Mouse (Mus musculus): Measurements from ENCODE around the gene Slc35a3. TPM values are rescaled to one million over a fixed set of nuclear protein-coding genes. Genes with fewer than 3 reads are reported as not detected.
"Not testable (repeated sequence)": the region's sequence is repeated elsewhere in the genome, so short reads cannot be mapped to it uniquely, and the experiment has no call there.

Slc35a3 gene
- total RNA-seq, 2 experiments from 2014 or later, result 16.4 to 16.9 TPM

- DNase-seq, result no peak
Observed at GRCm38 (mm10) chr3:116698786-116699185, 13.8 kb downstream of the Slc35a3 start.

DNA sequence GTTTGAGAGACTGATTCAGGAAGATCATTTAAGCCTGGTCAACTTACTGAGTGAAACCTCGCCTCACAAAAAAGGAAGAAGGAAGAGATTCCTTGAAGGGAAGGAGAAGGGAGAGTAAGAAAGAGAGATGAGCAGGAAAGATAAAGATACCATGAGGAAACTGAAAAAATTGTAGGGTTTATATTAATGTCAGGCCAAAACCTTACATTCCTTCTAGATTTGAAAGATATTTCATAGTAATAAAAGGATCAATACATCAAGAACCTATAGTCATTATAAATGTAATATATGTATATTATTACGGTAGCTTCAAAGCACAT, 17.0 kb downstream of the Slc35a3 start:
- no peak for DNase-seq

DNA sequence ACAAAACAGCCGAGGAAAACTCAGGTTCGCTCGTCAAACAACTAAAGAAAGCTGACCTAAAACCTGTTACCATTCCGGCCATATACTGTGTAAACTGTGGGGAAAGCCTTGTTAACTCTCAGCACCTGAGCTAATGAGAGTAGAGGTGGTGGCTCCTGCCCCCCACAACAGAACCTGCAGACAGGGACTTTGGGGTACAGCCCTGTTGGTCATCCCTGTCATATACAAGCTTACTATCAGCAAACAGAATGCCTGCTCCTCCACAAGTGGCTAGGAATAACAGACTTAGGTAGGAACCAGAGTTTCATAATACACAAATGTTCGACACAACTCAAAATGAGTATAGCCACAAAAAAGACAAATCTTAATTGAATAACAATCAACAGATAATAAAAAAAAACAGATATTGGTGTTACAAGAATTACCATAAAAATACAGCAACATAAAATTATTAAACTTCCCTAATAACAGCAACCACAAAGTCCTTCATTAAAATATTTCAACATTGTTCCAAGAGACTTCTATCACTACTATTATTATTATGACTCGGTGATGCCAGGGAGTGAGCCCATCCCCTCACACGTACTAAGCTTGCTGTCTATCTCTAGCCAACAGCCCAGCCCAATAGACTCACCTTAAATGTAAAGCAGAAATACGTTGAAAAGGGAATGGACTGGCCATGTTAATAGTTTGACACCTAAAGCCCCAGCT, 17.5 kb downstream of the Slc35a3 start:
- DNase-seq, result no peak

DNA sequence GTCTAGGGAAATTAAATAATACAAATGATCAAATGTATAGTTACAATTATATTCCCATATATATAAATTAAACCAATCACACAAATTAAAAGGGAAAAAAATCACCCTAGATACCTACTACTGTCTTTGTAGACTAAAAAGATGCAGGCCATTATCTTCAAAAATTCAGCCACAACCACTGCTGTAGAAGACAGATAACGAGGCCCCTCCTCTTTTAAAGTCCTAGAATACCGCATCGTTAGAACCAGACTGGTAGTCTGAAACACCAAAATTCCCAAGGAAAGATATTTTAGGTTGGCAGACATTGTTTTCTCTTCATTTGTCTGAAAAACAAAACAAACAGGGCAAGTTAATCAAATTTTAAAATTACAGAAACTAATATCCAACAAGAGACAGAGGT, 18.3 kb downstream of the Slc35a3 start:
- no peak for DNase-seq

GRCm38 (mm10) chr3:116681160-116681559, 31.5 kb downstream of the Slc35a3 start, which contains the start of gene Gm43191:
Gene Gm43191 (minus strand): TSS chr3:116681260.
- no peak for DNase-seq

DNA sequence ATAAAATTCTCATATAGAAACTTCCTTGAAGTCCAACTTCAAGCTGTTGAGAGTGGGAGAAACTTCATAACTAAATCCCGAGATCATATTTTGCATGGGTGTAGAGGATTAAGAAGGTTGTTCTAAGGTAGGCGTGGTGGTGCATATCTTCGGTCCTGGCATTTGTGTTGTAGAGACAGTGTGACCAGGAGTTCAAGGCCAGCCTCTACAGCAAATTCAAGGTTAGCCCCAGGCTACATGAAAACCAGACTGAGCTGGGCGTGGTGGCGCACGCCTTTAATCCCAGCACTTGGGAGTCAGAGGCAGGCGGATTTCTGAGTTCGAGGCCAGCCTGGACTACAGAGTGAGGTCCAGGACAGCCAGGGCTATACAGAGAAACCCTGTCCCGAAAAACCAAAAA, 48.4 kb downstream of the Slc35a3 start:
- DNase-seq, result not testable (repeated sequence)

- peak; percentile 99 for DNase-seq
Observed at GRCm38 (mm10) chr3:116662463-116662863, 50.2 kb downstream of the Slc35a3 start, which contains the start of gene Mfsd14a. Gene Mfsd14a (minus strand): TSS chr3:116662677.

GRCm38 (mm10) chr3:116661870-116662414, 50.7 kb downstream of the Slc35a3 start:
- DNase-seq, result peak; percentile 37 to 44

DNA sequence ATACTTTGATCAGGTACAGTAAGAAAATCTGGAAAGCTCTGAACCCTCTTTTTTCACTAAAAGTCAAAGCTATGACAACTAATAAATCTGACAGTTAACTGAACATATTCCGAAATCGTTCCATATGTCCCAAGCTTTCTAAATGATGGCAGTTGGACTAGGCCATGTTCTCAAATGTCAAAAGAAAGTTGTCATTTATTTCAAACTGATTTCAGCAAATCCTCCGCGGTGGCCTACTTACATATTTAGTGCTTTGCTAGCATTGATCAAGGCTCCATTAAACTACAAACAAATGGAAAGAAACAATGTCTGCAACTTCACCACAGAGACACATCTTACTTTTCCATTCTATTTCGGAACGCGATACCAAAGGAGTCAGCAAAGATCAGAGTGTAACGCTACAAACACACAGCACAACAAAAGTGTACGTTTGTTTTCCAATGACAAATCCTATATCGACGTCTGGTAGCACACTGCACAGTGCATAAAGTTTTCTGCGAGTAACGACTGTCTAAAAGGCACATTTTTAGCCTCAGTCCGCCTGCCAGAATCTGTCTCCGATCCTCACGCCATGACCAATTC, 51.3 kb downstream of the Slc35a3 start:
- DNase-seq, result no peak

DNA sequence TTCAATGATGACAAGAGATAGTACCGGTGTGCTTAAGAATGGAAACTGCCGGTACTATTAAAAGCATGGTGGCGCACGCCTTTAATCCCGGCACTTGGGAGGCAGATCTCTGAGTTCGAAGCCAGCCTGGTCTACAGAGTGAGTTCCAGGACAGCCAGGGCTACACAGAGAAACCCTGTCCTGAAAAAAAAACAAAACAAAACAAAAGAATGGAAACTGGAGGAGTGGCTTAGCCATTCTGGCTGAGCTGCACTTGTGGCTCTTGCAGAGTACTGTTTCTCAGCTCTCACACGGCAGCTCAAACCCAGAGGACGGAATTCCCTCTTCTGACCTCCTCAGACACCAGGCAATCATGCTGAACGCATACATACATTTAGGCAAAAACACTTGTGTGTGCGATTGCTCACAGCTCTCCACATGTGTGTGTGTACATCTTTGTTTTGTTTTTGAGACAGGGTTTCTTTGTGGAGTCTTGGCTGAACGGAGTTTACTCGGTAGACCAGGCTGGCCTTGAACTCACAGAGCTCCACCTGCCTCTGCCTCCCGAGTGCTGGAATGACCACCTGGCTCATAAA, 52.7 kb downstream of the Slc35a3 start:
- DNase-seq, result no peak

- DNase-seq, result no peak
Observed at GRCm38 (mm10) chr3:116658928-116659565, 53.6 kb downstream of the Slc35a3 start.

- no peak for DNase-seq
Observed at GRCm38 (mm10) chr3:116656184-116656965, 56.3 kb downstream of the Slc35a3 start.

GRCm38 (mm10) chr3:116654051-116654450, 58.6 kb downstream of the Slc35a3 start:
- DNase-seq, result not testable (repeated sequence)

DNA sequence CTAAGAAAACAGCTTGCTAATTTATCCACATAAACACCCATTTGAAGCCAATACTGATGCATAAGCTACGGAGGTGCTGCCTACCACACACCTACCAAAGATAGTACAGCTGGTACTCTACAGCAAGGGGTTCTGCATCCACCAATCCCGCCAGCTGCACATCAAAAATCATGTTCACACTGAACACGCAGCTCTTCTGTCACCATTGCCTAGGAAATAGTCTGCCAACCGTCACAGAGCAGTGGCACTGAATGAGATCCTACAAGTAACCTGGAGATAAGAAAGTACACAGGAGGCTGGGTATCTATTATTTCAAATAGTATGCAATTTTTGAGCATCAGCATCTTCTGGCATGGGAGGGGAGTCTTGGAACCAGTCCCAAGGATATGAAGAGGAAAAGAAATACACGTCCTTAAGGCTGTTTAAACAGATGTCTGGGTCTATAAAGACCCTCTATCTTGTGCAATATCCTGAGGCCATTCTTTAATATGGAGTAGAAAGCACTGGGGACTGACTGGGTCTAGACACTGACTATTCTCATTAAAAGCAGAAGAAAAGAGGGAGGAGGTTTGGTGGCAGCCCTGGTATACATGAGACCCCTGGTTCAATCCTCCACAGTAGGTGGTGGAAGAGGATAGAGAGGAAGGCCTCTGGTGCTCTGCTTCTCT, 59.2 kb downstream of the Slc35a3 start:
- DNase-seq, result no peak

- DNase-seq, result no peak
Observed at GRCm38 (mm10) chr3:116652033-116652446, 60.6 kb downstream of the Slc35a3 start.

GRCm38 (mm10) chr3:116650698-116651097, 61.9 kb downstream of the Slc35a3 start:
- no peak for DNase-seq

DNA sequence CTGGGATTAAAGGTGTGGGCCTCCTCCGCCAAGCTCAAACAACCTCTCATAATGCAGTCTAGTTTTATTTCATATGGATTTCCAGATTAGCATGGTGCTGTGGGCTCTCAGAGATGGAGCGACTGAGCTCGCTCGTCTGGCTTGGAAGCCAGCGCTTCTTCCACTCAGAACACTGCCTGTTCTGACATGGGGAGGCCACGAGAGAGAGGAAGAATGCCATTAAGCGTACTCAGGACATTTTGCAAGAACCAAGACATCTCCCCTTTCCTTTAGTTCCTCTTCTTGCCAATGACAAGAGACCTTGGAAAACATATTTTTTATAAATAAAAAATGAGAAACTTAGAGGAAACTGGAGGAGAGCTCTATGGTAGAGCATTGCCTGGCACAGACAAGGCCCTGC, 63.8 kb downstream of the Slc35a3 start:
- no peak for DNase-seq

- DNase-seq, result no peak
Observed at GRCm38 (mm10) chr3:116646387-116646786, 66.2 kb downstream of the Slc35a3 start.

DNA sequence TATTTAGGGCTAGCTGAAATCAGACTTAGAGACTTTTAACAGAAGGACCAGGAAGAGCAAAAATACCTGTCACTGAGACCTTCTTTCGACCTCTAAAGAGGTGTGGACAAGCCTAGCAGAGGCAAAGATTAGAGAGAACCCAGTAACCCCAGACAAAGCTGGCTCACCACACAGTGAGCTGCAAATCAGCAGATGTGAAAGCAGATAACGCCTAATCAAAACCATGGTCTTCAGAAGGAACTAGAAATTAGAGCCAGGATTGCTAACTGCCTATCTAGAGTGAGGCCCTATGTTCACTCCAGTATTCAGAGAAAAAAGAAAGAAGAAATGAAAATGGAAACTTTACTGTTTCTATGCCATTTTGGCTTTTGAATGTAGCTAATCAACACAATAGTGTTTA, 70.3 kb downstream of the Slc35a3 start:
- DNase-seq, result no peak

DNA sequence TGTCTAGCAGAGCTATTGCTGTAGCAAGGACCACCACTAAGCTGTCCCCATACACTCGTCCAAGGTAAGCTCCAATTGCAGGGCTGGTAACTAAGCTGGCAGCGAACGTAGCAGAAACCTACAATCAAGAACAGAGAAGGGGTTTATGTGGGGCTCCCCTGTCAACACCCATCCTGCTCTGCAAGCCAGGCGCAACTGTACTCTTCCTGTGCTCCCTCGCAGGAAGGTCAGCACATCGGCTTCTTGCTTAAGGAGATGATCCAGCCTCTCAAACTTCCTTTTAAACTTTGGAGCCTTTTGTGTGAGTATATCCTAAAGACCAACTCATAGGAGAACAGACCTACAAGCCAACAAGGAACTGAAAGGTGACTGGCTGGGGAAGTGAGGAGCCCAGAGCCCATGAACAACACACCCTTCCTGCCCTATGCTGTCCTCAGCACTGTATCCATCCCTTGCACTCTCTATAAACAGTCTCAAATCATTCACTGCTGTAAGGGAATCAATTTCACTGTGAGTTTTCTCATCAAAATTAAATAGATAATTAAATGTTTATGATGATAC, 70.7 kb downstream of the Slc35a3 start:
- DNase-seq, result no peak

GRCm38 (mm10) chr3:116640024-116640423, 72.6 kb downstream of the Slc35a3 start:
- DNase-seq, result no peak
